Mouse (Mus musculus) intestine, embryonic 14.5 days (tissue): ENCODE results near the gene Gm42420. TPM values are rescaled to one million over a fixed set of nuclear protein-coding genes. Genes with fewer than 3 reads are reported as not detected.

ENCODE experiments used
- ATAC-seq: fragments of 200-750 bp; cut with Nextera tagmentation; replicated peaks from 2 replicates; pipeline ENCODE4 v1.8.0; 2017; ENCODE audit warnings: low read depth, moderate number of reproducible peaks, moderate TSS enrichment, moderate library complexity; ENCODE audit not compliant: low FRiP score, low TSS enrichment
- DNase-seq: peaks from one replicate; pipeline ENCODE4 v3.0.0-alpha.2; 2018; ENCODE audit warnings: low spot score
- H3K27ac ChIP-seq: fragments of 300-500 bp; sonication (generic); 2 replicates; pipeline ENCODE4 v1.5.1; 2014; ENCODE audit warnings: low read depth, mild to moderate bottlenecking, control low read depth
- H3K27me3 ChIP-seq: fragments of 300-500 bp; sonication (generic); replicated peaks from 2 replicates; pipeline ENCODE4 v1.6.1; 2014; ENCODE audit warnings: low read length, control low read depth; ENCODE audit not compliant: control insufficient read depth, insufficient read depth
- H3K36me3 ChIP-seq: fragments of 300-500 bp; sonication (generic); 2 replicates; pipeline ENCODE4 v1.6.1; 2014; ENCODE audit warnings: low read length, control low read depth; ENCODE audit not compliant: control insufficient read depth, insufficient read depth
- H3K4me1 ChIP-seq: fragments of 300-500 bp; sonication (generic); replicated peaks from 2 replicates; pipeline ENCODE4 v1.6.1; 2014; ENCODE audit warnings: low read length, control low read depth, mixed read lengths; ENCODE audit not compliant: control insufficient read depth, insufficient read depth
- H3K4me2 ChIP-seq: fragments of 300-500 bp; sonication (generic); 2 replicates; pipeline ENCODE4 v1.6.1; 2014; ENCODE audit warnings: low read length
- H3K4me3 ChIP-seq: fragments of 300-500 bp; sonication (generic); 2 replicates; pipeline ENCODE4 v1.5.1; 2014; ENCODE audit warnings: low read depth, low read length, control low read depth, mixed read lengths
- H3K9ac ChIP-seq: fragments of 300-500 bp; sonication (generic); 2 replicates; pipeline ENCODE4 v1.6.1; 2014; ENCODE audit warnings: mild to moderate bottlenecking, low read length
- H3K9me3 ChIP-seq: fragments of 300-500 bp; sonication (generic); 2 replicates; pipeline ENCODE4 v1.6.1; 2016; ENCODE audit warnings: low read length, control low read depth; ENCODE audit not compliant: control insufficient read depth
- WGBS: fragments of 180-500 bp; shearing (Covaris S2); extraction: QIAGEN DNeasy Blood & Tissue Kit; methylation state at CpG from one replicate; pipeline ENCODE4 v1.1.7; 2014; 5-methylcytosine and 5-hydroxymethylcytosine counted together
- polyA plus RNA-seq: library from polyadenylated mRNA; unstranded; fragments of >200 nt; fragmentation: Nextera tagmentation; extraction: Ambion mirVana; gene quantifications from 2 replicates; pipeline ENCODE4 v1.2.1, GENCODE M21; 2014

Gene Gm42420
- polyA plus RNA-seq, 1 experiment from 2014 or later = 0.97 TPM

DNA sequence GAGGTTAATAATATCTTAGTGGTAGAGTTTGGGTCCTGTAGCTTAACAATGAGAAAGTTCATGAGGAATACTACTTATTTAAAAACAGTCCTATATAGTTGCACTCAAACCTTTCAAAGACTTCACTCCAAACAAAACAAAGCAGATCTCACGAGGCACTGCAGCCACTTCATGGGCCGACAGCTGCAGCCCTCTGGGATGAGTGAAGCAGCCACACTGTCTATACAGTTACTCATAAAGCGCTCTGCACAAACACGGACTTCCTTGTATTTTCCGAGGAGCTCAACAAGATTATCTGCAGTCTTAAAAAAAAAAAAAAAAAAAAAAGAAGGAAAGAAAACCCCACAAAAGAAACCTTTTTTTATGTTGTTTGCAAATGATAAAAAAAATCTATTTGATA is 21.8 kb downstream of the Gm42420 start:
- H3K36me3 ChIP-seq = peaks cover 32% of the 10 kb centered on the region
- no peaks in the 10 kb centered on the region for H3K27me3 ChIP-seq
- H3K4me1 ChIP-seq = peaks cover 6% of the 10 kb centered on the region; the same call in 1 of the 2 replicates
- no peak overlapping the region for H3K9ac ChIP-seq
- H3K4me2 ChIP-seq = no peak overlapping the region
- peak overlapping the region; percentile 27; the same call in 1 of the 2 replicates for H3K27ac ChIP-seq
- H3K9me3 ChIP-seq = no peaks in the 10 kb centered on the region
- DNase-seq = no peak
- WGBS = 42% methylated on average over 5 of the region's 5 CpGs
- ATAC-seq = no peak
- H3K4me3 ChIP-seq = no peak overlapping the region

- Histone ChIP-seq H3K4me1 (peaks cover 6% of the 10 kb centered on the region; the same call in 1 of the 2 replicates), H3K4me3 (no peak overlapping the region), H3K27me3 (no peaks in the 10 kb centered on the region), H3K9ac (no peak overlapping the region), H3K4me2 (no peak overlapping the region), H3K9me3 (no peaks in the 10 kb centered on the region), H3K36me3 (peaks cover 46% of the 10 kb centered on the region), H3K27ac (no peak overlapping the region)
- 62% methylated on average over 2 of the region's 2 CpGs for WGBS
- ATAC-seq (no peak), DNase-seq (no peak)
Observed at GRCm38 (mm10) chr6:39610207-39610606, 24.7 kb downstream of the Gm42420 start.

DNA sequence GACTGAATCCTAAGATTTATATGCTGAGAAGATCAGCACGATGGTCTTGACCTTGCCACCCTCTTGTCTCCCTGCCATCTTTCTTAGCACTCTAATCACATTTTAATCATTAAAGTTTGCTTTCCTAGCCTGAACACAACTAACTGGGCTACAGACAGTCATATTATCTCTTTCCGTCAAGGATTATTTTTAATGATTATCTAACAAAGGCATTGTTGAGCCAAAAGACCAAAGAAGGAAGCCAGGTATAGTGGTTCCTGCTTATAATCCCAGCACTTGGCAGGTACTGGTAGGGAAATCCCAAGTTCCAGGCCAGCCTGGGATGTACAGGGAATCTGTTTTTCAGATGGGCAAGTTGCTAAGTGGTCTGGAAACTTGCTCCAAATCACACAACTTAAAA is 25.7 kb downstream of the Gm42420 start:
- no peaks in the 10 kb centered on the region for H3K27me3 ChIP-seq
- no peak overlapping the region for H3K4me2 ChIP-seq
- WGBS = 93% methylated on average over 2 of the region's 2 CpGs
- no peak overlapping the region for H3K9ac ChIP-seq
- peaks cover 6% of the 10 kb centered on the region; the same call in 1 of the 2 replicates for H3K4me1 ChIP-seq
- H3K27ac ChIP-seq = no peak overlapping the region
- ATAC-seq = no peak
- no peaks in the 10 kb centered on the region for H3K9me3 ChIP-seq
- peaks cover 55% of the 10 kb centered on the region for H3K36me3 ChIP-seq
- no peak overlapping the region for H3K4me3 ChIP-seq
- no peak for DNase-seq

Other genes with a start within 250 kb of the Gm42420 start
- gene Slc37a3, start 208.1 kb upstream of the Gm42420 start, polyA plus RNA-seq = 37.9 and 40.2 TPM in 2 replicates
- 4.0 and 5.9 TPM in 2 replicates for gene Rab19, start 204.6 kb upstream of the Gm42420 start, polyA plus RNA-seq
- gene Mkrn1, start 165.3 kb upstream of the Gm42420 start, polyA plus RNA-seq = 55.0 and 57.7 TPM in 2 replicates
- gene Dennd2a, start 27.9 kb upstream of the Gm42420 start, polyA plus RNA-seq = 18.9 and 21.0 TPM in 2 replicates
- gene Adck2, start 11.9 kb upstream of the Gm42420 start, polyA plus RNA-seq = 25.0 and 31.6 TPM in 2 replicates
- gene Ndufb2, start 6.8 kb downstream of the Gm42420 start, polyA plus RNA-seq = 394 and 416 TPM in 2 replicates
- 14.7 and 16.1 TPM in 2 replicates for gene Braf, start 139.7 kb downstream of the Gm42420 start, polyA plus RNA-seq
- gene Mrps33, start 225.2 kb downstream of the Gm42420 start, polyA plus RNA-seq = 191 and 195 TPM in 2 replicates